Mouse (Mus musculus): ENCODE data around the gene Iqcf4. TPM values are rescaled to one million over a fixed set of nuclear protein-coding genes. Genes with fewer than 3 reads are reported as not detected.
"Not testable (repeated sequence)": the region's sequence is repeated elsewhere in the genome, so short reads cannot be mapped to it uniquely, and the experiment has no call there.

The Iqcf4 gene
- polyA plus RNA-seq (2012), result not detected in 2 replicates

DNA sequence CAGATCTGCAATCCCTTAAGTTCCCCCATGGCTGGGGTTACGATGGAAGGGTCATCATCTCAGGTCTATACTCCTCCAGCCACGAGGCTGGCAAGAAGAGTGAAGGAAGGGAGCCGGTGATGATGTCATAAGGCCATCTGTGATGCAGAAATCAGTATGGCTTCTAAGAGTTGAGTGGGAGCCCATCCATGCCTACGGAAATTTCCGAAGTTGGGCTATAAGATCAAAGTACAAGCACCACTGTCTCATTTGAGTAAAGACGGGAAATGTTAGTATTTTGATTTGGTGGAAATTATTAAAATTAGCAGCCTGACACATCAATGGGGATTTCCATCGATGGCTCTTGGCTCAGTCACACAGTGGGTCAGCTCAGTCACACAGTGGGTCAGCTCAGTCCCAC is at the start of gene Iqcf4:
Gene Iqcf4, minus strand, starts transcription at position 101 of the 400 bp plus-strand sequence.
- Histone ChIP-seq H3K4me3 (replicated peaks) (no peak within 1 kb of the TSS), H3K9me3 (ENCODE audit: control insufficient read depth, low read length) (no peaks in the 10 kb centered on the region), H3K36me3 (ENCODE audit: control insufficient read depth) (no peaks in the 10 kb centered on the region), H3K4me1 (ENCODE audit: control insufficient read depth) (no peaks in the 10 kb centered on the region), H3K27me3 (ENCODE audit: control insufficient read depth) (no peaks in the 10 kb centered on the region)
- TF ChIP-seq GATA1 (IDR thresholded peaks at IDR 0.05; ENCODE audit: low read length), result no peak
- no peak for TF ChIP-seq TAL1 (IDR thresholded peaks at IDR 0.05; ENCODE audit: low read length)

DNA sequence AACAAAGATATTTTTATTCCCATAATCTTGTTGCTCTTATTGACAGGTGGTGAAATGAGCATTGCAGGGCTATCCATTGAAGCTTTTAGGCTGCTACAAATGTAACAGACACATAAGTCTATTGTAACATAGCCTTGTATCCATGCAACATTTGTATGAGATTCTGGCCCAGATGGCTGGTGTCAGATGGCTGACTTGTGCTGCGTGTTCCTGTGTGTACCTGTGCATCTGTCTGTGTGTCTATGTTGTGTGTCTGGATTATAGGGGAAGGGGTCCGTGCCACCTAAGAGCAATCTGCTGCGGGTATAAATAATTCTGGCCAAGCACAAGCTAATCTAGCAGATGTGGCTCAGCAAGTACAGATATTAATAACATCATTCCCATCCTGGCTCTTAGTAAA is 46.7 kb upstream of the Iqcf4 start:
- H3K4me1 ChIP-seq (ENCODE audit: control insufficient read depth), result no peaks in the 10 kb centered on the region
- H3K36me3 ChIP-seq (ENCODE audit: control insufficient read depth), result no peaks in the 10 kb centered on the region

DNA sequence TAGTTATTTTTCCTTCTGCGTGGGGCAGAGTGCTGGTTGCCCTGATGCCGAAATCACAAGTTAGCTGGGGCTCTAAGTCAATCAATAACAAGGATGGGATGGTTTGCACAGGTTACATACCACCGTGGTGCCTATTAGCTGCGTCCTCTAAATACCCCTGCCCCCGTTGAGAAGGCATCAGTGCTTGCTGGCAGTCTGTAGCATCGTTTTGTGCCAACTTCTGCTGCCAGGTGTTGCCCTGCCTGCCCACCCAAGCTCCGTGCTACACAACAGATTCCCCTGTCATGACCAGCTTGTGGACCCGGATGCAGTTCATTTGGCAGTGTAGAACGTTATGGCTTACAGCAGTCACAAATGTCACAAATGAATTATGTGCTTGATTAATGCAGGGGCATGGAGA is 45.5 kb upstream of the Iqcf4 start:
- Histone ChIP-seq H3K4me1 (ENCODE audit: control insufficient read depth) (no peaks in the 10 kb centered on the region), H3K27me3 (ENCODE audit: control insufficient read depth) (no peaks in the 10 kb centered on the region), H3K9me3 (ENCODE audit: control insufficient read depth, low read length) (no peaks in the 10 kb centered on the region), H3K36me3 (ENCODE audit: control insufficient read depth) (no peaks in the 10 kb centered on the region), H3K4me3 (replicated peaks) (no peak overlapping the region)
- TF ChIP-seq TAL1 (IDR thresholded peaks at IDR 0.05; ENCODE audit: low read length), result no peak
- TF ChIP-seq GATA1 (IDR thresholded peaks at IDR 0.05; ENCODE audit: low read length), result no peak

More for the DNA sequence above, 46.7 kb upstream of the Iqcf4 start:
- H3K9me3 ChIP-seq (ENCODE audit: control insufficient read depth, low read length), result no peaks in the 10 kb centered on the region
- no peaks in the 10 kb centered on the region for H3K27me3 ChIP-seq (ENCODE audit: control insufficient read depth)
- H3K4me3 ChIP-seq (replicated peaks), result no peak overlapping the region
- no peak for TF ChIP-seq TAL1 (IDR thresholded peaks at IDR 0.05; ENCODE audit: low read length)

DNA sequence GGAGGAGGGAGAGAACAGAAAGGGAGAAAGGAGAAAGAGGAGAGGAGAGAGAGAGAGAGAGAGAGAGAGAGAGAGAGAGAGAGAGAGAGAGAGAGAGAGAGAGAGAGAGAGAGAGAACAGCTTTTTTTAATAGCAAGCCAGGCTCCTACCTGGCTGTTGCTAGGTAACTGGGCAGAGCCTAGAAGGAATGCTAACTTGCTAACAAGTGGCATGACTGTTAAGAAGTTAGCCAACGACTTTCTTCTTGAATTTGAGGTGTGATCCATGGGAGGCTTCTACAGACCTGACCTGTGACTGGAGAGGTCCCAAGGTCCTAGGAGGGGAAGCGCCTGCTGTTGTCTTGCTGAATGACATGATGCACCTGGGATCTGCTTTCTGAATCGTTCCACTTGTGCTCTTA is 43.8 kb upstream of the Iqcf4 start:
- Histone ChIP-seq H3K27me3 (ENCODE audit: control insufficient read depth) (no peaks in the 10 kb centered on the region), H3K4me1 (ENCODE audit: control insufficient read depth) (no peaks in the 10 kb centered on the region), H3K36me3 (ENCODE audit: control insufficient read depth) (no peaks in the 10 kb centered on the region), H3K9me3 (ENCODE audit: control insufficient read depth, low read length) (no peaks in the 10 kb centered on the region), H3K4me3 (replicated peaks) (no peak overlapping the region)
- TF ChIP-seq TAL1 (IDR thresholded peaks at IDR 0.05; ENCODE audit: low read length), result no peak

DNA sequence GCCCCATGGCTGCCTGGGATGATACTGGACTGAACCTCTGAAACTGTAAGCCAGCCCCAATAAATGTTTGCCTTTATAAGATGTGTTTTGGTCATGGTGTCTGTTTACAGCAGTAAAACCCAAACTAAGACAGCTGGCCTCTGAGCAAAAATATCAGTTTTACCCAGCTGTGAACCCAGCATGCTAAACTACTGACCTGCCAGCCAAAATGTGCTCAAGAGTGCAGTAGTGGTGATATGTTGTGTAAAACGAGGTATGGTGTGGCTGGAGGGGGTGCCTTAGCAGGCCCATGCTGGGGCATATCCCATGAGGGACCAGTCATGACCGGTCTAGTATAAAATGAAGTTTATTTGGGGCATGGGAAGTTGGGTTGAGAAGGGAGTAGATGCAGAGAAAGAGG is 43.2 kb upstream of the Iqcf4 start:
- H3K9me3 ChIP-seq (ENCODE audit: control insufficient read depth, low read length), result no peaks in the 10 kb centered on the region
- H3K4me3 ChIP-seq (replicated peaks), result no peak overlapping the region
- TF ChIP-seq TAL1 (IDR thresholded peaks at IDR 0.05; ENCODE audit: low read length) (no peak), GATA1 (IDR thresholded peaks at IDR 0.05; ENCODE audit: low read length) (no peak)
- no peaks in the 10 kb centered on the region for H3K27me3 ChIP-seq (ENCODE audit: control insufficient read depth)
- no peaks in the 10 kb centered on the region for H3K36me3 ChIP-seq (ENCODE audit: control insufficient read depth)
- H3K4me1 ChIP-seq (ENCODE audit: control insufficient read depth), result no peaks in the 10 kb centered on the region

DNA sequence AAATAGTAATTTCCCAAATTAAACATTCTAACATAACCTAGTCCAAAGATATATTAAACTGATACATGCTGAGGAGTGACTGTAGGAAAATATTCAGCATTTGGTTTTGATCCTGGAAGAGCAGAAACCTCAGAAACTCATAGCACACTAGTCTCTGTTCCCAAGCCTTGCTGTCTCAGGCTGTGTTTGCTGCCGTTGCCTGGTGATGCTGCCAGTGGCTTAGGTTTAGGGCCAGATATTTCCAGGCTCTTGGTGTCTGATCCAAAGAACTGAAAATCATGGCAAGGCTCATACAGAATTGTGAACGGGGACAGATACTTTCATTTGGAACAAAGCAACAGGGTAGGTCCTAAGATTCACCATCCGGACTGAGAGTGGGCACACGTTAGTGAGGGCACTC is 39.9 kb upstream of the Iqcf4 start:
- Histone ChIP-seq H3K4me1 (ENCODE audit: control insufficient read depth) (no peaks in the 10 kb centered on the region), H3K36me3 (ENCODE audit: control insufficient read depth) (no peaks in the 10 kb centered on the region), H3K4me3 (replicated peaks) (no peak overlapping the region), H3K27me3 (ENCODE audit: control insufficient read depth) (no peaks in the 10 kb centered on the region), H3K9me3 (ENCODE audit: control insufficient read depth, low read length) (no peaks in the 10 kb centered on the region)
- TF ChIP-seq GATA1 (IDR thresholded peaks at IDR 0.05; ENCODE audit: low read length), result no peak
- TF ChIP-seq TAL1 (IDR thresholded peaks at IDR 0.05; ENCODE audit: low read length), result no peak

DNA sequence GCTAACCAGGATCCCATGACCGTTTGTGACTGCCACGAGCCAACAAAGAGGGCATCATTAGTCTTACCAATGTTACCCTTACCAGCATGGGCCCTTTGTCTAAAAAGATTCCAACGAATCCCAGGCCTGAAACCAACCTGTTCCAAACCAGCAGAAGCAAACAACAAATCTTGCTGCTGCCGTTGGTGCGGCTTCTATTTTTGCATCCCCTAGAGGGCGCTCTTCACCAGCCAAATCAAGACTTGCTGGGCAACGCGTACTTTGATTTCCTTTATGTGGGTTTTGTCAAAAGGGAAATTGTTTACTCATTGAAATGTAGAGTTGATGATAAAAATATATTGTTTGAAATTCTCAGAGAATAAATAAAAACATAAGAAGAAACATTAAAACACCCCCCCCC is 29.8 kb upstream of the Iqcf4 start:
- no peaks in the 10 kb centered on the region for H3K36me3 ChIP-seq (ENCODE audit: control insufficient read depth)
- peaks cover 2% of the 10 kb centered on the region; the same call in 1 of the 2 replicates for H3K9me3 ChIP-seq (ENCODE audit: control insufficient read depth, low read length)
- H3K4me1 ChIP-seq (ENCODE audit: control insufficient read depth), result no peaks in the 10 kb centered on the region
- H3K4me3 ChIP-seq (replicated peaks), result no peak overlapping the region
- H3K27me3 ChIP-seq (ENCODE audit: control insufficient read depth), result no peaks in the 10 kb centered on the region
- TF ChIP-seq GATA1 (IDR thresholded peaks at IDR 0.05; ENCODE audit: low read length) (no peak), TAL1 (IDR thresholded peaks at IDR 0.05; ENCODE audit: low read length) (no peak)

DNA sequence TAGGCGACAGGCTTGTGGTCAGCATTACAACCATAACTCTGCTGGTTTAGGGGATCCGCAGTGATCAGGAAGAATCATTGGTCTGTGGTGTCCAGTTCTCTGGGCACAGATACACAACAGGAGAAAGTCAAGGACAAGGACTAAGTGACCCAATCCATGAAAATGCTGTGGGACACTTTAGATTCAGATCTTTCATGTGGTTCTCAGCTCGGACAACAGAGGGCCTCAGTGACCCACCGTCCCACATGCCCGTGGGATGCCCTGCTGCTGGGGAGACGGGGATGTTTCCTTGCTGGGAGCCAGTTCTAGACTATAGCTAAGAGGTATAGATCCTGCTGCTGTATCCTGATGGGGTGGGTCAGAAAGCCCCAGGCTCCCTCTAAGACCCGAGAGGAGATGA is 27.7 kb upstream of the Iqcf4 start:
- Histone ChIP-seq H3K4me1 (ENCODE audit: control insufficient read depth) (no peaks in the 10 kb centered on the region), H3K9me3 (ENCODE audit: control insufficient read depth, low read length) (no peaks in the 10 kb centered on the region), H3K36me3 (ENCODE audit: control insufficient read depth) (no peaks in the 10 kb centered on the region), H3K4me3 (replicated peaks) (no peak overlapping the region), H3K27me3 (ENCODE audit: control insufficient read depth) (no peaks in the 10 kb centered on the region)
- TF ChIP-seq TAL1 (IDR thresholded peaks at IDR 0.05; ENCODE audit: low read length), result no peak
- TF ChIP-seq GATA1 (IDR thresholded peaks at IDR 0.05; ENCODE audit: low read length), result no peak

DNA sequence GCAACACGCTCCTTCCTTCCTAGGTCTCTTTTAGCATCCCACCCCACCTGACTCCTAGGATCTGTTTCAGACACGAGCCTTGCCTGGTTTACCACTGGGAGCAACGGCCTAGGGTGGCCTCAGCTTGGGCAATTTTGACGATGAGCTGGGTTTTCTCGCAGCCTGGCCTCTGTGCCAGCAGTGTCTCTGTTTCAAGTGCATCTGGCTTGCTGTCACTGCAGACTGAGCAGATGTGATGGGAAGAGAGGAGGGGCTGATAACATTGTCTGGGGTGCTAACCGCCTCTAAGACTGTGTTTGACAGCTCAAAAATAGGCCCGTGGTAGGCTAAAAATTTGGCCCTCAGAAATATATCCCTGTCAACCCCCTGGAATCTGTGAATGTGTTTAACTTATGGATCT is 25.0 kb upstream of the Iqcf4 start:
- H3K4me1 ChIP-seq (ENCODE audit: control insufficient read depth), result no peaks in the 10 kb centered on the region
- no peaks in the 10 kb centered on the region for H3K9me3 ChIP-seq (ENCODE audit: control insufficient read depth, low read length)
- H3K4me3 ChIP-seq (replicated peaks), result no peak overlapping the region
- no peaks in the 10 kb centered on the region for H3K27me3 ChIP-seq (ENCODE audit: control insufficient read depth)
- no peak for TF ChIP-seq GATA1 (IDR thresholded peaks at IDR 0.05; ENCODE audit: low read length)
- TF ChIP-seq TAL1 (IDR thresholded peaks at IDR 0.05; ENCODE audit: low read length), result no peak
- no peaks in the 10 kb centered on the region for H3K36me3 ChIP-seq (ENCODE audit: control insufficient read depth)

DNA sequence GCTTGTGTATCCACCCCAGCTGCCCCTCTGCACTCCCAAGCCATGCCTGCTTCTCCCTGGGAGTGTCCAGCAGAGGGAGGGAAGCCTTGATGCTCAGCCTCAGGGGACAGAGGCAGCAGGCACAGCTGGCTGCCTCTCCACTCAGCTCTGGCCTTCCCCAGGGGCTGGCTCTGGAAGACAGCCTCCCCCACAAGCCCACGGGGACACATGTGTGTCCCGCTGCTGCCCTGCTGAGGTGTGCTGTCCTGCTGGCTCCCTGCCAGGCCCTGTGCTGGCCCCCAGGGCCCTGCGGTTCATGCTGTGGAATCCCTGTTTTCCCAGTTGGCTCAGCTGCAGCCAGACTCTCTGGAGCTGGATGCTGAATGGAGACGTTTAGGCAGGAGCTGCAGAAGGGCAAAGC is 24.6 kb upstream of the Iqcf4 start:
- not testable (repeated sequence) for H3K27me3 ChIP-seq (ENCODE audit: control insufficient read depth); H3K9me3 ChIP-seq (ENCODE audit: control insufficient read depth, low read length); H3K36me3 ChIP-seq (ENCODE audit: control insufficient read depth); H3K4me3 ChIP-seq (replicated peaks); H3K4me1 ChIP-seq (ENCODE audit: control insufficient read depth)
